Mouse (Mus musculus): Measurements from ENCODE around the gene Cyp2d10.
"Not testable (repeated sequence)": the region's sequence is repeated elsewhere in the genome, so short reads cannot be mapped to it uniquely, and the experiment has no call there.

DNA sequence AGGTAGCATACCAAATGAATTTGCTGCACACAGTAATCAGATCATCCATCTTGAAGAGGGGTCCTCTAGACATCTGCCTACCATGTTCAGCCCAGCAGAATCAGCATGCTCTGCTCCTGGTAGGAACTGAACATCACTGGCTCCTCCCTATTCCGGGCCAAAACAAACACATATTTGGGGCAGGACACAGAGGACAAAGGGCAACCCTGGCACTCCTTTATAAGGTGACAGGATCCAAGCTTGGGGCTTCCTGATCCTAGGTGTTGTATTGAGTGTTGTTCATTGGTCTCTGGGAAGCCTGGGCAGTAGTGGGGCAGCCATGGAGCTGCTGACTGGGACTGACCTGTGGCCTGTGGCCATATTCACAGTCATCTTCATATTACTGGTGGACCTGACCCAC, 45.1 kb upstream of the Cyp2d10 start:
- not testable (repeated sequence) for TF ChIP-seq CTCF, POLR2A (IDR thresholded peaks at IDR 0.05; ENCODE audit: extremely low read depth, insufficient read depth, low read length)
